Mouse (Mus musculus) liver, adult (tissue): ENCODE measurements at regions not wholly inside any gene's neighbourhood (a gene's known extent, or its start where the extent isn't known, plus 50 kb on each side); places are given as distances from the start of the nearest gene placed in this dataset.

Source experiments
- GATA4 ChIP-seq: IDR thresholded peaks from 2 replicates; pipeline ENCODE4 v1.6.1; 2014; ENCODE audit warnings: mild to moderate bottlenecking, low read length; ENCODE audit not compliant: insufficient replicate concordance

GRCm38 (mm10) chr12:8447612-8448011, 52.2 kb downstream of the Rhob start:
- TF ChIP-seq GATA4 = no peak

- no peak for TF ChIP-seq GATA4
These were observed 52.8 kb downstream of the Rhob start for GRCm38 (mm10) chr12:8447025-8447424.

GRCm38 (mm10) chr12:8444975-8445853, 54.6 kb downstream of the Rhob start:
- no peak for TF ChIP-seq GATA4

- peak; percentile 5; the same call in 1 of the 2 replicates for TF ChIP-seq GATA4
These were observed 55.8 kb downstream of the Rhob start for GRCm38 (mm10) chr12:8443917-8444453.

GRCm38 (mm10) chr12:8443253-8443661, 56.6 kb downstream of the Rhob start:
- TF ChIP-seq GATA4 = peak; percentile 79

- no peak for TF ChIP-seq GATA4
These were observed 58.5 kb downstream of the Rhob start for GRCm38 (mm10) chr12:8441275-8441674.

- no peak for TF ChIP-seq GATA4
These were observed 59.4 kb downstream of the Rhob start for GRCm38 (mm10) chr12:8440373-8440772.

- TF ChIP-seq GATA4 = no peak
These were observed 59.9 kb downstream of the Rhob start for GRCm38 (mm10) chr12:8439957-8440356.

GRCm38 (mm10) chr12:8439486-8439885, 60.3 kb downstream of the Rhob start:
- no peak for TF ChIP-seq GATA4

- no peak for TF ChIP-seq GATA4
These were observed 61.2 kb downstream of the Rhob start for GRCm38 (mm10) chr12:8438638-8439037.

- no peak for TF ChIP-seq GATA4
These were observed 62.7 kb downstream of the Rhob start for GRCm38 (mm10) chr12:8436976-8437580.

GRCm38 (mm10) chr12:8436553-8436952, 63.3 kb downstream of the Rhob start:
- no peak for TF ChIP-seq GATA4

GRCm38 (mm10) chr12:8428228-8428990, 71.4 kb downstream of the Rhob start:
- TF ChIP-seq GATA4 = peak; percentile 61; the same call in 1 of the 2 replicates

- TF ChIP-seq GATA4 = no peak
These were observed 75.3 kb downstream of the Rhob start for GRCm38 (mm10) chr12:8424515-8424914.

GRCm38 (mm10) chr12:8422676-8423075, 77.1 kb downstream of the Rhob start:
- TF ChIP-seq GATA4 = no peak
